9 mouse cellular contexts compared by ENCODE assay signal in the genomic region with DNA sequence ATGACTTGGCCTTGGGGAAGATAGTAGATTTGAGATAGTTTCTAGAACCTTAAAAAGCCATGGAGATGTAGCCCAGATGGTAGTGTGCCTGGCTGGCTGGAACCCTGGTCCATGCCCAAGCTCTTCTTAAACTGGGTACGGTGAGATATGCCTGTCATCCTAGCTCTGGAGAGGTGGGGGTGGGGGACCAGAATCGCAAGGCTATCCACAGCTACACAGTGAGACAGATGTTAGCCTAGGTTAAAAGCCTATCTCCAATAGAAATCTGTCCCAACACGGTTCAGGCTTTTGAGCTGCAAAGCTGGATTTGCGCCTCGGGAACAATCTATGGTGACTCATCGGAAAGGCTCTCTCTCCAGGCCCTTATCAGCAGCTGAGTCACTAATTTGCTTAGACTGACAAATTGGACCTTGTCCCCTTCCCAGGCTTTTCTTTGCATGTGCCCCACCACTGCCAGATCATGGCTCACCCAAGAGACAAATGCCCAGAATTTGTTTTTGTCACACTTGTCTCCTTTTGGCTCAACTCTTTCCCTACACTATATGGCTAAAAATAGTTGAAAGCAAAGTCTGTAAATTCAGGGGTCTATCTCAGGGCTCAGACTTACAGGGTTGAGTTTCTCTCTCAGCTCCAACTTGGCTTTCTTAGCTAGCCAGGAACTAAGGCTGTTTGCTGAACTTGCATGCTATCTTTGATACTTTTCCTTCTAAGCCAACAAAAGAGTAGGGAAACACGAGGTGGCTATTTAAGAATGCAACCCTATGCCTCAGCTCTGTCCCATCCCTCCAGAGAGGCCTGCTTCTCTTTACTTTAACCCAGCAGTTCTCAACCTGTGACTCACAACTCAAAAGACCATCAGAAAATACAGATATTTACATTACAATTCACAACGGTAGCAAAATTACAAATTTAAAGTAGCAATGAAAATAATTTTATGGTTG. TPM values are rescaled to one million over a fixed set of nuclear protein-coding genes. Genes with fewer than 3 reads are reported as not detected.
DNase-seq lines count a peak whose midpoint lies in the region; ATAC-seq and TF ChIP-seq lines count a peak whose summit lies in the region.
"Had no signal": no experiment of that assay in that cellular context is flagged by ENCODE, and none has a peak within 500 bp of the region (broad histone marks: within the 10 kb centered on the region; RNA-seq: fewer than 3 reads in every experiment).

No protein-coding gene starts in this region.

- no peaks in the 10 kb centered on the region for H3K79me3 ChIP-seq in C2C12 (ENCODE audit: low read depth)

- POLR2A ChIA-PET in Patski (lab: Charles Lee): no interaction called here

- ATAC-seq in Patski: peak; percentile 47
- ATAC-seq in heart, embryonic 15.5 days (replicated peaks; ENCODE audit: insufficient number of reproducible peaks, insufficient read depth, low FRiP score, low read depth): peak; percentile 38; the same call in 1 of the 2 replicates
- no peak for ATAC-seq in midbrain, embryonic 11.5 days (ENCODE audit: low FRiP score)
- no peak for ATAC-seq in forebrain, embryonic 15.5 days (replicated peaks)
- ATAC-seq in inflammation-experienced regulatory T-cells, adult 6 months: no peak

- 33% methylated on average over 8 of the region's 8 CpGs for WGBS in heart, embryonic 15.5 days
- WGBS in midbrain, embryonic 11.5 days: 78% methylated on average over 8 of the region's 8 CpGs
- 85% methylated on average over 8 of the region's 8 CpGs for WGBS in forebrain, embryonic 15.5 days

- H3K36me3 ChIP-seq in C2C12 (ENCODE audit: control insufficient read depth, insufficient read depth): no peaks in the 10 kb centered on the region
- H3K36me3 ChIP-seq in heart, embryonic 15.5 days: no peaks in the 10 kb centered on the region
- H3K36me3 ChIP-seq in midbrain, embryonic 11.5 days (ENCODE audit: control insufficient read depth, insufficient read depth, low read length): no peaks in the 10 kb centered on the region
- no peaks in the 10 kb centered on the region for H3K36me3 ChIP-seq in forebrain, embryonic 15.5 days
- H3K36me3 ChIP-seq: neural tube, embryonic 13.5 days had no signal

- no peak overlapping the region for H3K4me3 ChIP-seq in C2C12 (ENCODE audit: insufficient read depth, poor library complexity, severe bottlenecking)
- H3K4me3 ChIP-seq in heart, embryonic 15.5 days: no peak overlapping the region
- H3K4me3 ChIP-seq in midbrain, embryonic 11.5 days (ENCODE audit: low read depth, low read length): no peak overlapping the region
- no peak overlapping the region for H3K4me3 ChIP-seq in forebrain, embryonic 15.5 days
- H3K4me3 ChIP-seq: neural tube, embryonic 13.5 days had no signal

- H3K27me3 ChIP-seq in C2C12 (ENCODE audit: control insufficient read depth, insufficient read depth, insufficient read length) (no peaks in the 10 kb centered on the region), Patski (no peaks in the 10 kb centered on the region)
- H3K27me3 ChIP-seq in heart, embryonic 15.5 days: no peaks in the 10 kb centered on the region
- H3K27me3 ChIP-seq in midbrain, embryonic 11.5 days (ENCODE audit: control insufficient read depth, insufficient read depth, low read length): no peaks in the 10 kb centered on the region
- H3K27me3 ChIP-seq in forebrain, embryonic 15.5 days: no peaks in the 10 kb centered on the region
- H3K27me3 ChIP-seq: neural tube, embryonic 13.5 days had no signal

- TF ChIP-seq CTCF in C2C12 (IDR thresholded peaks at IDR 0.05; ENCODE audit: control insufficient read depth, insufficient read depth, insufficient read length): no peak
- no peak for TF ChIP-seq CTCF in Patski (IDR thresholded peaks at IDR 0.05)

- in situ Hi-C loops in Patski (cut with MboI; ENCODE audit: low pct_unique_long_range_greater_than_20kb): no loop called here

- H3K79me2 ChIP-seq in C2C12 (ENCODE audit: control insufficient read depth, insufficient read depth): no peaks in the 10 kb centered on the region

- H3K4me1 ChIP-seq in heart, embryonic 15.5 days (replicated peaks): peaks cover 33% of the 10 kb centered on the region
- H3K4me1 ChIP-seq in midbrain, embryonic 11.5 days (ENCODE audit: control insufficient read depth, insufficient read depth, low read length): no peaks in the 10 kb centered on the region
- no peaks in the 10 kb centered on the region for H3K4me1 ChIP-seq in forebrain, embryonic 15.5 days
- H3K4me1 ChIP-seq: neural tube, embryonic 13.5 days had no signal

- H3ac ChIP-seq in C2C12 (ENCODE audit: control insufficient read depth, insufficient read length, low read depth): no peak overlapping the region

- CTCF ChIA-PET in Patski (lab: Charles Lee): interaction anchor here (1.0 kb wide), 1 partner anchor 11 kb away, joined by 4 read pairs; no protein-coding TSS in a partner anchor

- H3K9ac ChIP-seq in heart, embryonic 15.5 days: no peak overlapping the region
- no peak overlapping the region for H3K9ac ChIP-seq in midbrain, embryonic 11.5 days (ENCODE audit: low read length)
- no peak overlapping the region for H3K9ac ChIP-seq in forebrain, embryonic 15.5 days (replicated peaks)
- H3K9ac ChIP-seq: neural tube, embryonic 13.5 days had no signal

- no peaks in the 10 kb centered on the region for H3K9me3 ChIP-seq in heart, embryonic 15.5 days (replicated peaks)
- no peaks in the 10 kb centered on the region for H3K9me3 ChIP-seq in midbrain, embryonic 11.5 days (ENCODE audit: control insufficient read depth, low read length)
- H3K9me3 ChIP-seq in forebrain, embryonic 15.5 days: no peaks in the 10 kb centered on the region

- H3K4me2 ChIP-seq in heart, embryonic 15.5 days: no peak overlapping the region
- H3K4me2 ChIP-seq in midbrain, embryonic 11.5 days: no peak overlapping the region
- no peak overlapping the region for H3K4me2 ChIP-seq in forebrain, embryonic 15.5 days (replicated peaks)
- H3K4me2 ChIP-seq: neural tube, embryonic 13.5 days had no signal

- H3K27ac ChIP-seq in heart, embryonic 15.5 days: peak overlapping the region; percentile 65
- H3K27ac ChIP-seq in midbrain, embryonic 11.5 days (ENCODE audit: low read depth, low read length): no peak overlapping the region
- H3K27ac ChIP-seq in forebrain, embryonic 15.5 days (replicated peaks): no peak overlapping the region
- H3K27ac ChIP-seq: neural tube, embryonic 13.5 days had no signal

- DNase-seq in Patski (ENCODE audit: low read depth, low spot score): no peak
- peak; percentile 40 for DNase-seq in lung, postnatal 10 days
- no peak for DNase-seq in midbrain, embryonic 11.5 days (ENCODE audit: low spot score, missing footprints)
- DNase-seq: left cerebral cortex, postnatal 4 days had no signal

TF ChIP-seq in C2C12, 6 proteins besides CTCF, POLR2A, EP300 and RAD21:
- TF ChIP-seq MYOD1 (IDR thresholded peaks at IDR 0.05; ENCODE audit: control insufficient read depth, insufficient read length, low read depth) (peak; percentile 52), MYOG (IDR thresholded peaks at IDR 0.05; ENCODE audit: control insufficient read depth, extremely low read depth, insufficient read length) (no peak), USF1 (IDR thresholded peaks at IDR 0.05; ENCODE audit: low read depth) (no peak), FOSL1 (IDR thresholded peaks at IDR 0.05; ENCODE audit: insufficient read depth, low read length, poor library complexity, severe bottlenecking) (peak; percentile 85), CEBPB (IDR thresholded peaks at IDR 0.05; ENCODE audit: low read depth) (no peak), MAX (IDR thresholded peaks at IDR 0.05) (no peak)

RNA-seq across cellular contexts. Expression of a gene that starts 30.3 kb away (rescaled TPM):
- polyA plus RNA-seq in C2C12 (2012; fragmentation: generic; extraction: Trizol) (19.0 TPM), Patski (2021) (35.3 TPM)
- polyA plus RNA-seq in heart, embryonic 15.5 days (2015; fragmentation: Nextera tagmentation; extraction: Ambion mirVana): 40.5 and 43.8 TPM in 2 replicates
- polyA plus RNA-seq in midbrain, embryonic 11.5 days (2014; fragmentation: Nextera tagmentation; extraction: Ambion mirVana): 83.8 and 85.1 TPM in 2 replicates
- polyA plus RNA-seq in forebrain, embryonic 15.5 days (2015; fragmentation: Nextera tagmentation; extraction: Ambion mirVana): 31.1 and 33.2 TPM in 2 replicates
- polyA plus RNA-seq in inflammation-experienced regulatory T-cells, adult 6 months (2017; shearing (Covaris generic)): 1 to 10 TPM; 3.0 to 5.1 (median 5.0) TPM

RNA-seq across cellular contexts. Expression of a gene that starts 40.4 kb away (rescaled TPM):
- polyA plus RNA-seq in C2C12 (2012; fragmentation: generic; extraction: Trizol) (0.04 TPM), Patski (2021) (0.04 TPM)
- polyA plus RNA-seq in heart, embryonic 15.5 days (2015; fragmentation: Nextera tagmentation; extraction: Ambion mirVana): 0.24 and 0.72 TPM in 2 replicates
- 11.3 and 15.4 TPM in 2 replicates for polyA plus RNA-seq in midbrain, embryonic 11.5 days (2014; fragmentation: Nextera tagmentation; extraction: Ambion mirVana)
- 0.31 and 0.43 TPM in 2 replicates for polyA plus RNA-seq in forebrain, embryonic 15.5 days (2015; fragmentation: Nextera tagmentation; extraction: Ambion mirVana)
- polyA plus RNA-seq in inflammation-experienced regulatory T-cells, adult 6 months (2017; shearing (Covaris generic)): 1 to 10 TPM in 1 of 3 experiments, under 1 TPM in 1, not detected in 1; 0.36 to 1.1 TPM

RNA-seq across cellular contexts. Expression of a gene that starts 53.6 kb away (rescaled TPM):
- polyA plus RNA-seq in C2C12 (2012; fragmentation: generic; extraction: Trizol) (15.9 TPM), Patski (2021) (72.1 TPM)
- 21.0 and 22.4 TPM in 2 replicates for polyA plus RNA-seq in heart, embryonic 15.5 days (2015; fragmentation: Nextera tagmentation; extraction: Ambion mirVana)
- polyA plus RNA-seq in midbrain, embryonic 11.5 days (2014; fragmentation: Nextera tagmentation; extraction: Ambion mirVana): 14.4 and 14.9 TPM in 2 replicates
- 15.1 and 16.9 TPM in 2 replicates for polyA plus RNA-seq in forebrain, embryonic 15.5 days (2015; fragmentation: Nextera tagmentation; extraction: Ambion mirVana)
- polyA plus RNA-seq in inflammation-experienced regulatory T-cells, adult 6 months (2017; shearing (Covaris generic)): 10 to 100 TPM; 12.8 to 16.2 (median 15.6) TPM

Comparison
In these comparisons a context has a peak if more than half of its experiments do, and no peak if none do; other contexts are left out.
1. ATAC-seq: peak in Patski (single experiment) and heart, embryonic 15.5 days (single experiment); none in midbrain, embryonic 11.5 days (single experiment), forebrain, embryonic 15.5 days (single experiment) and inflammation-experienced regulatory T-cells, adult 6 months (single experiment).